Mouse (Mus musculus) kidney, postnatal 10 days (tissue): ENCODE measurements at regions not wholly inside any gene's neighbourhood (a gene's known extent, or its start where the extent isn't known, plus 50 kb on each side); places are given as distances from the start of the nearest gene placed in this dataset.
A peak's percentile ranks its signal among the peaks of the same experiment; 100 is the strongest.

Experiments used
- DNase-seq: peaks from one replicate; pipeline ENCODE4 v3.0.0; 2021; ENCODE audit warnings: mixed read lengths

- no peak for DNase-seq
Observed at GRCm38 (mm10) chr6:94807216-94807615, 107.3 kb upstream of the Lrig1 start.

- DNase-seq = no peak
Observed at GRCm38 (mm10) chr6:94806481-94807160, 106.7 kb upstream of the Lrig1 start.

GRCm38 (mm10) chr6:94805685-94806084, 105.7 kb upstream of the Lrig1 start:
- DNase-seq = peak; percentile 39

- no peak for DNase-seq
Observed at GRCm38 (mm10) chr6:94804284-94804815, 104.4 kb upstream of the Lrig1 start.

- DNase-seq = no peak
Observed at GRCm38 (mm10) chr6:94801039-94801438, 101.1 kb upstream of the Lrig1 start.

GRCm38 (mm10) chr6:94798545-94799211, 98.7 kb upstream of the Lrig1 start:
- DNase-seq = no peak

- no peak for DNase-seq
Observed at GRCm38 (mm10) chr6:94795442-94795841, 95.5 kb upstream of the Lrig1 start.

GRCm38 (mm10) chr6:94793555-94793954, 93.6 kb upstream of the Lrig1 start:
- no peak for DNase-seq

- DNase-seq = no peak
Observed at GRCm38 (mm10) chr6:94792312-94792711, 92.4 kb upstream of the Lrig1 start.

GRCm38 (mm10) chr6:94789308-94789763, 89.4 kb upstream of the Lrig1 start:
- peak; percentile 75 for DNase-seq

GRCm38 (mm10) chr6:94783471-94783870, 83.5 kb upstream of the Lrig1 start:
- no peak for DNase-seq

GRCm38 (mm10) chr6:94780621-94781020, 80.7 kb upstream of the Lrig1 start:
- DNase-seq = no peak

- DNase-seq = peak; percentile 22
Observed at GRCm38 (mm10) chr6:94779854-94780253, 79.9 kb upstream of the Lrig1 start.

- DNase-seq = no peak
Observed at GRCm38 (mm10) chr6:94779213-94779612, 79.3 kb upstream of the Lrig1 start.

- no peak for DNase-seq
Observed at GRCm38 (mm10) chr6:94778797-94779196, 78.8 kb upstream of the Lrig1 start.

GRCm38 (mm10) chr6:94776585-94776984, 76.6 kb upstream of the Lrig1 start:
- no peak for DNase-seq

GRCm38 (mm10) chr6:94774871-94775270, 74.9 kb upstream of the Lrig1 start:
- no peak for DNase-seq

- peak; percentile 13 for DNase-seq
Observed at GRCm38 (mm10) chr6:94773604-94774486, 73.9 kb upstream of the Lrig1 start.

GRCm38 (mm10) chr6:94772868-94773603, 73.1 kb upstream of the Lrig1 start:
- DNase-seq = no peak

GRCm38 (mm10) chr6:94772391-94772790, 72.4 kb upstream of the Lrig1 start:
- no peak for DNase-seq

- DNase-seq = no peak
Observed at GRCm38 (mm10) chr6:94768230-94768629, 68.3 kb upstream of the Lrig1 start.

GRCm38 (mm10) chr6:94765724-94766123, 65.8 kb upstream of the Lrig1 start:
- no peak for DNase-seq
